Mouse (Mus musculus) skeletal muscle tissue, adult 2 months (tissue): Measurements from ENCODE around the gene Galnt7.

ENCODE experiments used
- DNase-seq: peaks from one replicate; pipeline ENCODE4 v3.0.0-alpha.2; 2012; ENCODE audit warnings: low read depth, low spot score

The Galnt7 gene

GRCm38 (mm10) chr8:57585128-57585442 lies 67.7 kb downstream of the Galnt7 start:
- DNase-seq = no peak

GRCm38 (mm10) chr8:57584416-57585127 lies 68.3 kb downstream of the Galnt7 start:
- DNase-seq = no peak

- peak; percentile 38 for DNase-seq
Observed at GRCm38 (mm10) chr8:57579845-57580244, 73.0 kb downstream of the Galnt7 start.

- DNase-seq = no peak
Observed at GRCm38 (mm10) chr8:57577301-57577700, 75.5 kb downstream of the Galnt7 start.

DNA sequence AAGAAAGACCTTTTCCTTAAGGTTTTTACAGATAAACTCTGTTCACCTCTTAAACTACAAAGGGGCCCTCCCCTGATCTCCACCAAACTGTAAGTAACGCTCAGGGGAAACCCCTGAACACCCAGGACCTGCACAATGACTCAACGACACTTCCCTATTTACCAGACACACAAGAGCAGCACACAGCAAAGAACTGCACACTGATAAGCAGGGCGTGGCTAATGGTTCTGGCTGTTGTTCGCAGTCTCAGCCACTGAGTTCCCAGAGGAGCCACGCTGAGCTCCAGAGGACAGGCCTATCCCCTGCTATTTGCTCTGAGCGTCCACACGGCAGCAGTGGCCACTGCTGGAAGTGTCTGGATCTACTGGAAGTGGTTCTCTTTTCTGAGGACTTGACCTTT lies 76.6 kb downstream of the Galnt7 start:
- peak; percentile 46 for DNase-seq

GRCm38 (mm10) chr8:57575336-57575735 lies 77.5 kb downstream of the Galnt7 start:
- no peak for DNase-seq

- DNase-seq = peak; percentile 66
Observed at GRCm38 (mm10) chr8:57574398-57574797, 78.4 kb downstream of the Galnt7 start.

GRCm38 (mm10) chr8:57573844-57574243 lies 79.0 kb downstream of the Galnt7 start:
- no peak for DNase-seq

- DNase-seq = no peak
Observed at GRCm38 (mm10) chr8:57569886-57570285, 82.9 kb downstream of the Galnt7 start.

DNA sequence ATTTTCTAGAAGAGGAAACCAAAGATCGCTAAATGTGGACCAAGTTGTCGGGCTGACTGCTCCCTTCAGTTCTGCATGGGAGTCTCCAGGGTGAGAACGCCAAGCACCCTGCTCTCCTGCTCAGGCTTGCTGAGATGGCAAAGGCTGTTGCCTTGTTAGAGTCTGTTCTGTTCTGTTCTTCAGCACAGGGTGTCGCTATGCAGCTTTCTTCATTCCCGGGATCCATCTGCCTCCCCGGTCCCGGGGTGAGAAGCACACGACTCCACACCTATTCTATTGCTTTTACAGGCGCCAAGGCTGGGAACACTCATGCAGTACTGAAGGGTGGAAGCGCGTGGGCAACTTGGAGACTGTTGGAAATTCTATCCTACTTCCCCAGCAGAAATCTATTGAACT lies 83.4 kb downstream of the Galnt7 start:
- no peak for DNase-seq

GRCm38 (mm10) chr8:57568633-57569399 lies 84.0 kb downstream of the Galnt7 start:
- no peak for DNase-seq

DNA sequence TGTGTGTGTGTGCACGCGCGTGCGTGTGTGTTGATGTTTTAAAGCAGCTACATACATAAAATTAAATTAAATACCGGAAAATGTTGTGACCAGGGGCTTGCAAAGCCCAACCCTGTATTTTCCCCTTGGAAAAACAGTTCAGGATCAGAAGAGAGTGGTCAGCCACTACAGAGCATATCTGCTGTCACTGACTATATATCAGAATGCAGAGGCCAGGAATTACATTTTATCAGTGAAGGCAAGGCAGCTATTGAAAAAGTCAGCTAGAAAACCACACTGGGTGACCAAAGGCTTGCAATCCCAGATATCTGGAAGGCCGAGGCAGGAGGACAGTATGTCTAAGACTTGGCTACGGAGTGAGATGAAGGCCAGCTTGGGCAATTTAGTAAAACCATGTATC lies 84.8 kb downstream of the Galnt7 start:
- DNase-seq = no peak

DNA sequence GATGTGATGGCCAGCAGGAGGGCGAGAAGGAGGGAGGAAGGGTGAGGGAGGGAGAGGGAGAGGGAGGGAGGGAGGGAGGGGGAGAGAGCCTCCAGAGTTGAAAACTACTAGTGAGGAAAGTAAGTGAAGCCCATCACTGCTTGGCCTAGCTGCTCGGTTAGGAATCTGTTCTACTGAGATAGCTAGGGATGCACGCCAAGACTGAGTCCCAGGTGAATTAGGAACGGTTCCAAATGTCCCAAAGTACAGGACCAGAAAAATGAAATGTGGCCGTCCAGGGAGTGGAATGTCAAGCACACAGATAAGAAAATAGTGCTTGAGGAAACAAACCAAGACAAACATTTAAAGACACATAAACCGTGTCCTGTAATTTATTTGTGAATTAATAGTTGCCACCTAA lies 87.8 kb downstream of the Galnt7 start:
- no peak for DNase-seq

- DNase-seq = no peak
Observed at GRCm38 (mm10) chr8:57563726-57564125, 89.1 kb downstream of the Galnt7 start.

DNA sequence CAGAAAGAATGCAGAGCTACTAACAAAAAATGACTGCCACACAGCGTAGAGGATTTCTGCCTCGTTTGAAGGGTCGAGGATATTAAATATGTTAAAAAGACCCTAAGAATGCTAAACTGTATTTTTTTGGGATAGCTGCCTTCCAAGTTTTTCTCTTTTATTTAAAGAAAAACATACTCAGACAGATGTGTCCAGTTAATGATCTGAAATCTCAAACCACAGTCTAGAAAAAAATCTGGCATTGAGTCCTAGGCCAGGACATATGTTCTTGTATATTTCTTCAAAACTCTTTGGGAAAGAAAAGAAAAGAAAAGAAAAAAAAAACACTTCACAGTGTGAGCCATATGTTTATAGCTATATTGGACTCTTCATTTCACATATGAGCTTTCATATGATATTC lies 90.1 kb downstream of the Galnt7 start:
- no peak for DNase-seq

- DNase-seq = no peak
Observed at GRCm38 (mm10) chr8:57560926-57561325, 91.9 kb downstream of the Galnt7 start.

DNA sequence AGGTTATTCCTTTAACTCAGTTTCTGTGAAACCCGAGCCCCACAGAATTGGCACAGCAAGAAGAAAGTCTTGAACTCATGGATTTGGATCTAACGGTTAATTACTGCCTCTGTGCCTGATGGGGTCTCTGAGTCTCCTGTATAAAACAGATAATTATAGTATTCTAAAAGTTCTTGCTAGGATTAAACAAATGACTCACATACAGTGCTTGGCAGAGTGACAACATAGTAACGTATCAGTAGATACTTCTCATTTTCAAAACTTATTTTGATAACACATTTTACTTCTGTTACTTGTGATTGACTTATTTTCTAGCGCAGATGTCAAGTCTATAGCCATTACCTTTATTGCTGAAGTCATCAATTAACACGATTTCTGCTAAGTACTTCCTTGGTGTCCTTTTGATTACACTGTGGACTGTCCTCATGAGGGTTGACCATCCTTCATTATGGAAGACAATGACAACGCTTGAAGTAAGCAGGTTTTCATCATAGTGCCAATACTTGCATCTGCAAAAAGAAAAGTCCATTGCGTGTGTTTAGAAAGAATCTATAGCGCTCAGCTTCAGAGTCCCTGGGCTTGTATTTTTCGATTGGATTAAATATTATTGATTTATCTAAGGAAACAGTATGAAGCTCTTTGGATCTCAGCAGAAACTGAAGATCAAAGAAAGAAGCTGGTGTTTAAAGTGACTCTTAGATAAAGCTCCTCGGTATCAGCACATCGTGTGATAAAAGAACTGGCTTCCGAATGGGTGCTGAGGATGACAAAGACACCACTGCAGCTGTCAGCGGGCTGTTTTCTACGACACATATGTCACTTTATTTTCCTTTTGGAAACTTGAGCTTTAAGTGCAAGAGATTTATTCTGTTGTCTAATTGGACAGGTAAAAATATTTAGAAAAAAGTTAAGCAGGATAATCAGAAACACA lies 100.5 kb downstream of the Galnt7 start:
- DNase-seq = no peak

GRCm38 (mm10) chr8:57547581-57547980 lies 105.3 kb downstream of the Galnt7 start:
- no peak for DNase-seq

- DNase-seq = no peak
Observed at GRCm38 (mm10) chr8:57546834-57547233, 106.0 kb downstream of the Galnt7 start.

GRCm38 (mm10) chr8:57546401-57546800 lies 106.4 kb downstream of the Galnt7 start:
- no peak for DNase-seq

DNA sequence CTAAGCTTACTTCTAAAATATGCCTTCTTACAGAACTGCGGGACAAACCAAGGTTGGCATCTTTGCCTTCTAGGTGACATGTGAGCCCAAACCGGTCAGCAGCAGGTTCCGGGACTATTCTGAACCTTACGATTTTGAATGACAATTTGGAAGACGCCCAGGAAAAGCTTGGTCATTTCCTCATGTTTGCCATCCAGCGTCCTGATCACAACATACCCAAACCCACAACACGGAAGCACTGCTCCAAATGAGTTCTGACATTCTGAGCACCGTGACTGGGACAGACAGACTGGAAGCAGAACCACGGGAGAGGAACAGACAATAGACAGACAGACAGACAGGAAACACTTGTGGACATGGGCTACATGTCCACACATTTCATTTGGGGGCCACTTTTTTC lies 111.4 kb downstream of the Galnt7 start:
- DNase-seq = no peak

- DNase-seq = no peak
Observed at GRCm38 (mm10) chr8:57540951-57541350, 111.9 kb downstream of the Galnt7 start.
